Mouse (Mus musculus) intestine, postnatal 0 days (tissue): Measurements from ENCODE around the gene Plekhg5. TPM values are rescaled to one million over a fixed set of nuclear protein-coding genes. Genes with fewer than 3 reads are reported as not detected.
A peak's percentile ranks its signal among the peaks of the same experiment; 100 is the strongest.

Experiments
- ATAC-seq: fragments of 200-750 bp; cut with Nextera tagmentation; 2 replicates; pipeline ENCODE4 v1.8.0; 2017; ENCODE audit warnings: mild to moderate bottlenecking, moderate TSS enrichment, moderate library complexity
- H3K27ac ChIP-seq: fragments of 300-500 bp; sonication (generic); 2 replicates; pipeline ENCODE4 v1.5.1; 2014; ENCODE audit warnings: mild to moderate bottlenecking, low read depth, low read length, moderate library complexity
- H3K27me3 ChIP-seq: fragments of 300-500 bp; sonication (generic); replicated peaks from 2 replicates; pipeline ENCODE4 v1.6.1; 2014; ENCODE audit warnings: low read length, mixed read lengths; ENCODE audit not compliant: control insufficient read depth, insufficient read depth
- H3K36me3 ChIP-seq: fragments of 300-500 bp; sonication (generic); 2 replicates; pipeline ENCODE4 v1.6.1; 2014; ENCODE audit warnings: mild to moderate bottlenecking, moderate library complexity; ENCODE audit not compliant: control insufficient read depth, insufficient read depth
- H3K4me1 ChIP-seq: fragments of 300-500 bp; sonication (generic); replicated peaks from 2 replicates; pipeline ENCODE4 v1.6.1; 2014; ENCODE audit warnings: antibody characterized with exemption, low read length, mixed read lengths; ENCODE audit not compliant: control insufficient read depth, insufficient read depth
- H3K4me2 ChIP-seq: fragments of 300-500 bp; sonication (generic); replicated peaks from 2 replicates; pipeline ENCODE4 v1.6.1; 2014; ENCODE audit warnings: low read depth, mild to moderate bottlenecking, moderate library complexity
- H3K4me3 ChIP-seq: fragments of 300-500 bp; sonication (generic); 2 replicates; pipeline ENCODE4 v1.5.1; 2014; ENCODE audit warnings: low read depth, low read length
- H3K9ac ChIP-seq: fragments of 300-500 bp; sonication (generic); 2 replicates; pipeline ENCODE4 v1.6.1; 2014; ENCODE audit warnings: mild to moderate bottlenecking, low read depth, low read length
- H3K9me3 ChIP-seq: fragments of 300-500 bp; sonication (generic); 2 replicates; pipeline ENCODE4 v1.6.1; 2016; ENCODE audit warnings: mixed run types; ENCODE audit not compliant: control insufficient read depth
- CTCF ChIP-seq: sonication (generic); IDR thresholded peaks from 2 replicates; pipeline ENCODE4 v1.5.1; 2016; ENCODE audit warnings: low read depth, mild to moderate bottlenecking, control low read depth, antibody characterized with exemption, moderate library complexity
- WGBS: fragments of 180-500 bp; shearing (Covaris S2); extraction: QIAGEN DNeasy Blood & Tissue Kit; methylation state at CpG from one replicate; pipeline ENCODE4 v1.1.7; 2014; 5-methylcytosine and 5-hydroxymethylcytosine counted together
- polyA plus RNA-seq: library from polyadenylated mRNA; unstranded; fragments of >200 nt; fragmentation: Nextera tagmentation; extraction: Ambion mirVana; gene quantifications from 2 replicates; pipeline ENCODE4 v1.2.1, GENCODE M21; 2015

The Plekhg5 gene
- polyA plus RNA-seq, 1 experiment from 2014 or later, result 14.0 TPM

DNA sequence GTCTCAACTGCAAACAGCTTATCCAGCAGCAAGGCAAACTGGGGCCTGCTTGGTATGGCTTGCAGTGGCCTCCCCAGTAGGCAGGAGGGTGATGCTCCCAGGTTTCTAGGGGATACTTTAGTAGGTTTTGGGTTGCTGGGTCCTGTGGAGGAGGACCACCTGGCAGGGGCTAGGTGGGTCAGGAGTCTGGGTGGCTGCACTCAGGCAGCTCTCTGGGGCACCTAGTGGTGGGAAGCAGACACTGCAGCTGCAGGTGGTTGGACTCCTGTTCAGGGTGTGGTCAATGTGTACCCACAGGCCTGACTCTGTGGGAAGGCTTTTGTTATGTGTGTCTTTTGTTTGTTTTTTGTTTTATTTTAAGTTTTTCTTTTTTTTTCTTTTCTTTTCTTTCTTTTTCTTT is 62.2 kb downstream of the Plekhg5 start:
- TF ChIP-seq CTCF, result peak; percentile 85
- Histone ChIP-seq H3K4me1 (no peaks in the 10 kb centered on the region; the same call in none of the 2 replicates), H3K9ac (no peak overlapping the region), H3K27ac (no peak overlapping the region), H3K4me3 (no peak overlapping the region), H3K27me3 (peaks cover 26% of the 10 kb centered on the region; the same call in 1 of the 2 replicates), H3K36me3 (no peaks in the 10 kb centered on the region), H3K9me3 (no peaks in the 10 kb centered on the region), H3K4me2 (no peak overlapping the region)
- no peak for ATAC-seq

GRCm38 (mm10) chr4:152135363-152135762 is 63.1 kb downstream of the Plekhg5 start:
- Histone ChIP-seq H3K4me3 (no peak overlapping the region), H3K36me3 (no peaks in the 10 kb centered on the region), H3K9ac (no peak overlapping the region), H3K4me1 (no peaks in the 10 kb centered on the region; the same call in none of the 2 replicates), H3K9me3 (no peaks in the 10 kb centered on the region), H3K27ac (no peak overlapping the region), H3K4me2 (no peak overlapping the region), H3K27me3 (peaks cover 24% of the 10 kb centered on the region; the same call in 1 of the 2 replicates)
- 62% methylated on average over 12 of the region's 12 CpGs for WGBS
- TF ChIP-seq CTCF, result no peak
- ATAC-seq, result no peak

GRCm38 (mm10) chr4:152136112-152136875 is 64.0 kb downstream of the Plekhg5 start:
- Histone ChIP-seq H3K36me3 (no peaks in the 10 kb centered on the region), H3K9me3 (no peaks in the 10 kb centered on the region), H3K4me1 (no peaks in the 10 kb centered on the region; the same call in 1 of the 2 replicates), H3K27ac (no peak overlapping the region), H3K9ac (no peak overlapping the region), H3K4me2 (no peak overlapping the region), H3K4me3 (no peak overlapping the region), H3K27me3 (peaks cover 19% of the 10 kb centered on the region; the same call in 1 of the 2 replicates)
- WGBS, result 43% methylated on average over 6 of the region's 6 CpGs
- TF ChIP-seq CTCF, result peak; percentile 80
- ATAC-seq, result no peak

- H3K9me3 ChIP-seq, result no peaks in the 10 kb centered on the region
- H3K36me3 ChIP-seq, result no peaks in the 10 kb centered on the region
- WGBS, result 98% methylated on average over 2 of the region's 2 CpGs
- H3K4me3 ChIP-seq, result no peak overlapping the region
- no peak overlapping the region for H3K4me2 ChIP-seq
- peaks cover 18% of the 10 kb centered on the region; the same call in 1 of the 2 replicates for H3K27me3 ChIP-seq
- no peaks in the 10 kb centered on the region; the same call in 1 of the 2 replicates for H3K4me1 ChIP-seq
- no peak for TF ChIP-seq CTCF
- no peak for ATAC-seq
- H3K9ac ChIP-seq, result no peak overlapping the region
- no peak overlapping the region for H3K27ac ChIP-seq
Measured at GRCm38 (mm10) chr4:152136876-152137250, 64.6 kb downstream of the Plekhg5 start.

DNA sequence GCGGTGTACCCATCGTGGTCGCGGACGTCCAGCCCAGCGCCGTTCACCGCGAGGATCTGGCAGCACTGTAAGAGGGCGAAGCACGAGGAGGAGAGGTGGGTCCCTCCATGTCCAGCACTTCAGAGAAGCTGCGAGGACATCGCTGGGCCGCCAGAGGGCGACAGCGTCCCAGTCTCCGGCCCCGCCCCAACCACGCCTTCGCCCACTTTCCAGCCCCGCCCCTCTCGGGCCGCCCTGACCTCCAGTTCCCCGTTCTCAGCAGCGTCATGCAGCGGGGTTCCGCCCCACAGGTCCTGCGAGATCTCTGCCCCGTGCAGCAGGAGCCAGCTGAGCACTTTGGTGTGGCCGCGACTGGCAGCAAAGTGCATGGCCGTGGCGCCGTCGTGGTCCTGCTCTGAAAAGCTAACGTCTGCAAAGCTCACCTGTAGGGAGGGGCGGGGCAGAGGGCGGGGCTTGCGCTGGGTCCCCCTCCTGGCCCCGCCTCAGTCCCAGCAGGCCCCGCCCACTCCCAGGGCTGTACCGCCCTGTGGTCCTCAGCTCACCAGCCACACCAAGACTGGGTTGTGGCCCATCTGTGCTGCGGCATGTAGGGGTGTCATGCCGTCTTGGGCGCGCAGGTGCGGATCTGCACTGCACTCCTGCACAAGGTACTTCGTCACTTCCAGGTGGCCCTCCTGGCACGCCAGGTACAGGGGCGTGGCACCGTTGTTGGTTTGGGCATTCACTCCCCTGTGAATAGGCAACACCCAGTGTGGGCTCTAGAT is 66.4 kb downstream of the Plekhg5 start:
- TF ChIP-seq CTCF, result peak; percentile 98
- H3K9ac ChIP-seq, result no peak overlapping the region
- H3K27ac ChIP-seq, result no peak overlapping the region
- no peaks in the 10 kb centered on the region for H3K9me3 ChIP-seq
- H3K4me1 ChIP-seq, result no peaks in the 10 kb centered on the region
- peak; percentile 87 for ATAC-seq
- peak overlapping the region; percentile 75 for H3K4me2 ChIP-seq
- 2% methylated on average over 46 of the region's 51 CpGs for WGBS
- peak overlapping the region; percentile 37 for H3K4me3 ChIP-seq
- peaks cover 8% of the 10 kb centered on the region; the same call in 1 of the 2 replicates for H3K27me3 ChIP-seq
- H3K36me3 ChIP-seq, result no peaks in the 10 kb centered on the region

DNA sequence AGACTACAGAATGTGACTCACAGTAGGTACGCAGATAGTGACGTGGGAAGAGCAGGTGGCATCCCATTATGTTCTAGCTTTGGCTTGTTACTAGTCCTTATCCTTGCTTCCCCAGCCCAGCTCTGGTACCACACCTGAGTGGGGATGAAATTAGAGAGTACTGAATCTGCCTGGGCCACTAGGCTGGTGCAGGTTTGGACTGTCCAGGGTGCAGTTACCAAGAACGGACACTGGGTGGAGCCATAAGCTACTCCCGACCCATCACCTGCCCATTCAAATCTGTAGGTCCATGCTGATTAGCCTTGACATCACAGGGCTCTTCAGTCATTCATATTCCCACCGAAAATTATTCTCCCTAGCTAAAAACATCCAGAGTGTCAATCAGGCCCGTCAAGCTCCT is 68.1 kb downstream of the Plekhg5 start:
- Histone ChIP-seq H3K4me2 (no peak overlapping the region), H3K27ac (no peak overlapping the region), H3K4me3 (no peak overlapping the region), H3K9ac (no peak overlapping the region), H3K4me1 (no peaks in the 10 kb centered on the region), H3K27me3 (peaks cover 5% of the 10 kb centered on the region; the same call in 1 of the 2 replicates), H3K9me3 (no peaks in the 10 kb centered on the region), H3K36me3 (no peaks in the 10 kb centered on the region)
- ATAC-seq, result no peak
- TF ChIP-seq CTCF, result peak; percentile 86
- WGBS, result 32% methylated on average over 6 of the region's 6 CpGs
